Mouse (Mus musculus) cortical plate, adult 2 months (tissue): ENCODE results near the gene Gm19684.
"Not testable (repeated sequence)": the region's sequence is repeated elsewhere in the genome, so short reads cannot be mapped to it uniquely, and the experiment has no call there.

ENCODE experiments used
- CTCF ChIP-seq: fragments of 200-500 bp; IDR thresholded peaks from 2 replicates; pipeline ENCODE4 v1.5.1; 2011; ENCODE audit warnings: mild to moderate bottlenecking, control low read depth, low read length; ENCODE audit not compliant: insufficient read depth; ENCODE audit errors: extremely low read depth
- POLR2A ChIP-seq: fragments of 200-500 bp; IDR thresholded peaks from 2 replicates; pipeline ENCODE4 v1.6.1; 2011; ENCODE audit warnings: mild to moderate bottlenecking, low read length, control low read depth; ENCODE audit not compliant: insufficient read depth; ENCODE audit errors: extremely low read depth

- not testable (repeated sequence) for TF ChIP-seq CTCF, POLR2A
Observed at GRCm38 (mm10) chr17:36176132-36176531, 54.7 kb downstream of the Gm19684 start.
